Mouse (Mus musculus): ENCODE data around the gene Ecm1. TPM values are rescaled to one million over a fixed set of nuclear protein-coding genes. Genes with fewer than 3 reads are reported as not detected.

Gene Ecm1
- polyA plus RNA-seq, 1 experiment from 2014 or later, result 254 TPM

DNA sequence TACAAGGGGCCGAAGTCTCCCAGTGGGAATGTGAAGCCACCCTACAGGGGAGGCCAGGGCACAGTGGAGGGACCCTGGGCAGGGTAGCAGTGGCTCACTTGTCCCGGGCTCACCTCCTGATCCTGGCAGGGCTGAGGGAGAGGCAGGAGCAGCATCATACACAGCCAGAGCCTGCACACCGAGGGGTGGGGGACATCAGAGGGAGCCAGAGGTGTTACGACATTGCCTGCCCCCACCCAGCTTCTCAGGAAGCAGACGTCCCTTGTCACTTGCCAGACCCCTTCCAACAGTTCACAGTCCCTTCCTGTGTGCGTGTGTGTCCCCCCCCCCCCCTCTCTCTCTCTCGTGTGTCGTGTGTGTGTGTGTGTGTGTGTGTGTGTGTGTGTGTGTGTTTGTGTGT is 54.5 kb downstream of the Ecm1 start:
- Histone ChIP-seq H3K27ac (replicated peaks) (0 out of 2 replicates have a peak overlapping the region, but pooled peaks have one; percentile 13), H3K36me3 (ENCODE audit: control insufficient read depth, insufficient read depth, low read length) (no peaks in the 10 kb centered on the region), H3K27me3 (ENCODE audit: control insufficient read depth, insufficient read depth, low read length) (no peaks in the 10 kb centered on the region), H3K9me3 (ENCODE audit: control insufficient read depth, low read length) (no peaks in the 10 kb centered on the region), H3K9ac (ENCODE audit: low read length) (no peak overlapping the region), H3K4me2 (replicated peaks; ENCODE audit: low read depth) (no peak overlapping the region), H3K4me1 (replicated peaks; ENCODE audit: control insufficient read depth, insufficient read depth) (peaks cover 5% of the 10 kb centered on the region), H3K4me3 (ENCODE audit: low read depth, low read length) (no peak overlapping the region)
- 54% methylated on average over 5 of the region's 8 CpGs for WGBS
- DNase-seq (ENCODE audit: low spot score), result no peak
- TF ChIP-seq EP300 (optimal IDR thresholded peaks at IDR 0.05) (no peak), CTCF (IDR thresholded peaks at IDR 0.05; ENCODE audit: low read depth) (no peak)
- no peak for ATAC-seq (ENCODE audit: low FRiP score, low TSS enrichment)

Small RNAs within 50 kb of the gene (microRNA-seq; reads per million reads assigned to microRNA genes)
- gene Mir7014, result not detected

Other genes starting within 250 kb of the Ecm1 start
- 16.3 and 18.7 TPM in 2 replicates for gene Ctsk, start 240.3 kb downstream of the Ecm1 start, polyA plus RNA-seq (2015; fragmentation: Nextera tagmentation; extraction: Ambion mirVana)
- gene Ctss, start 212.8 kb downstream of the Ecm1 start, polyA plus RNA-seq (2015; fragmentation: Nextera tagmentation; extraction: Ambion mirVana), result 31.8 and 35.6 TPM in 2 replicates
- gene Hormad1, start 179.9 kb downstream of the Ecm1 start, polyA plus RNA-seq (2015; fragmentation: Nextera tagmentation; extraction: Ambion mirVana), result not detected in 2 replicates
- 24.1 and 25.6 TPM in 2 replicates for gene Golph3l, start 150.6 kb downstream of the Ecm1 start, polyA plus RNA-seq (2015; fragmentation: Nextera tagmentation; extraction: Ambion mirVana)
- 42.3 and 44.2 TPM in 2 replicates for gene Ensa, start 114.6 kb downstream of the Ecm1 start, polyA plus RNA-seq (2015; fragmentation: Nextera tagmentation; extraction: Ambion mirVana)
- gene Mcl1, start 80.8 kb downstream of the Ecm1 start, polyA plus RNA-seq (2015; fragmentation: Nextera tagmentation; extraction: Ambion mirVana), result 57.9 and 59.2 TPM in 2 replicates
- gene Adamtsl4, start 51.7 kb downstream of the Ecm1 start, polyA plus RNA-seq (2015; fragmentation: Nextera tagmentation; extraction: Ambion mirVana), result 9.4 and 10.4 TPM in 2 replicates
- gene Tars2, start 20.6 kb upstream of the Ecm1 start, polyA plus RNA-seq (2015; fragmentation: Nextera tagmentation; extraction: Ambion mirVana), result 22.4 and 24.4 TPM in 2 replicates
- 11.1 and 12.0 TPM in 2 replicates for gene Rprd2, start 79.3 kb upstream of the Ecm1 start, polyA plus RNA-seq (2015; fragmentation: Nextera tagmentation; extraction: Ambion mirVana)
- 12.9 and 13.8 TPM in 2 replicates for gene Prpf3, start 116.3 kb upstream of the Ecm1 start, polyA plus RNA-seq (2015; fragmentation: Nextera tagmentation; extraction: Ambion mirVana)
- 283 and 301 TPM in 2 replicates for gene Mrps21, start 131.9 kb upstream of the Ecm1 start, polyA plus RNA-seq (2015; fragmentation: Nextera tagmentation; extraction: Ambion mirVana)
- 2.3 and 3.2 TPM in 2 replicates for gene Ciart, start 142.7 kb upstream of the Ecm1 start, polyA plus RNA-seq (2015; fragmentation: Nextera tagmentation; extraction: Ambion mirVana)
- gene BC028528, start 152.4 kb upstream of the Ecm1 start, polyA plus RNA-seq (2015; fragmentation: Nextera tagmentation; extraction: Ambion mirVana), result 14.2 and 14.8 TPM in 2 replicates
- 33.4 and 37.6 TPM in 2 replicates for gene Aph1a, start 154.4 kb upstream of the Ecm1 start, polyA plus RNA-seq (2015; fragmentation: Nextera tagmentation; extraction: Ambion mirVana)
- gene Car14, start 165.1 kb upstream of the Ecm1 start, polyA plus RNA-seq (2015; fragmentation: Nextera tagmentation; extraction: Ambion mirVana), result 0.68 and 1.1 TPM in 2 replicates
- 60.4 and 67.2 TPM in 2 replicates for gene Anp32e, start 189.7 kb upstream of the Ecm1 start, polyA plus RNA-seq (2015; fragmentation: Nextera tagmentation; extraction: Ambion mirVana)

Data from stomach, postnatal 0 days (tissue).